Mouse (Mus musculus) myocyte (in vitro differentiated cells): ENCODE data around the gene Itgb6.

Experiments
- CEBPB ChIP-seq: IDR thresholded peaks from 2 replicates; pipeline ENCODE4 v1.6.1; 2011; ENCODE audit warnings: mild to moderate bottlenecking, moderate library complexity; ENCODE audit not compliant: poor library complexity, insufficient read depth, severe bottlenecking
- E2F4 ChIP-seq: IDR thresholded peaks from one replicate; pipeline ENCODE4 v1.6.1; 2011; ENCODE audit warnings: mild to moderate bottlenecking, control low read depth, moderate library complexity; ENCODE audit not compliant: insufficient read depth
- MAX ChIP-seq: IDR thresholded peaks from one replicate; pipeline ENCODE4 v1.6.1; 2011; ENCODE audit warnings: low read depth, mild to moderate bottlenecking, control low read depth
- MYOD1 ChIP-seq, 3 experiments: IDR thresholded peaks; one replicate each; pipeline ENCODE4 v1.6.1; 2011; ENCODE audit warnings: control low read depth in 2 of 3, low read depth in 2 of 3, mild to moderate bottlenecking in 2 of 3, moderate library complexity in 1 of 3; ENCODE audit not compliant: insufficient read length in 2 of 3, control insufficient read depth in 1 of 3
- MYOG ChIP-seq, 3 experiments: IDR thresholded peaks; one replicate each; pipeline ENCODE4 v1.6.1; 2011; ENCODE audit warnings: control low read depth in 2 of 3, low read depth in 2 of 3, mild to moderate bottlenecking in 2 of 3; ENCODE audit not compliant: insufficient read length in 2 of 3, control insufficient read depth in 1 of 3, insufficient read depth in 1 of 3
- POLR2A ChIP-seq: IDR thresholded peaks from one replicate; pipeline ENCODE4 v1.6.1; 2011; ENCODE audit warnings: low read depth, mild to moderate bottlenecking, control low read depth, moderate library complexity; ENCODE audit not compliant: insufficient read length
- POLR2AphosphoS2 ChIP-seq: IDR thresholded peaks from one replicate; pipeline ENCODE4 v1.6.1; 2011; ENCODE audit warnings: low read depth, control low read depth; ENCODE audit not compliant: insufficient read length
- REST ChIP-seq: IDR thresholded peaks from one replicate; pipeline ENCODE4 v1.6.1; 2011; ENCODE audit warnings: mild to moderate bottlenecking, control low read depth, moderate library complexity; ENCODE audit not compliant: insufficient read depth, insufficient read length
- SRF ChIP-seq: IDR thresholded peaks from one replicate; pipeline ENCODE4 v1.6.1; 2011; ENCODE audit warnings: low read depth; ENCODE audit not compliant: control insufficient read depth, insufficient read length
- TCF12 ChIP-seq: IDR thresholded peaks from one replicate; pipeline ENCODE4 v1.6.1; 2011; ENCODE audit warnings: mild to moderate bottlenecking, control low read depth; ENCODE audit not compliant: poor library complexity, insufficient read depth, severe bottlenecking
- USF1 ChIP-seq: IDR thresholded peaks from one replicate; pipeline ENCODE4 v1.6.1; 2011; ENCODE audit warnings: low read depth, mild to moderate bottlenecking, control low read depth, moderate library complexity

DNA sequence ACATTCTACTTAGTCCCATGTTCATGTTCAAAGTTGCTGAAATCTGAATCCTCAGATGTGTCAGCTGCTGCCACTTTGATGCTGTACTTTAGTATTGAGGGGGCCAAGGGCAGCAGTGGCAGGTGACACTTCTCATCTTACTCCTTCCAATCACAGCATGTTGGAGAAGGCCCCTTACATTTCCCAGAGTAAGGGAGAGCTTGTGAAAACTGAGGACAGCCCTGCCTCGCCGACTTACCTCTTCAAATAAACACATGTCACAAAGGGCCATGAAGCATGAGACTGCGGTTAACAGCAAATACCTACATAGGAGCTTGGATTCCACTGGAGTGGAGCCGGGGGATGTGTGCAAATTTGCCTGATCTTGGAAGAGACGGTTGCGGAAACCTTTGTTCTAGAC, 86.4 kb downstream of the Itgb6 start:
- TF ChIP-seq POLR2A (no peak), MAX (no peak), E2F4 (no peak), MYOG (IDR thresholded peaks at IDR 0.05; ENCODE audit: control insufficient read depth in 1 of 3, insufficient read depth in 1 of 3, insufficient read length in 2 of 3, low read depth in 2 of 3) (no peak), REST (no peak), TCF12 (no peak), USF1 (no peak), MYOD1 (IDR thresholded peaks at IDR 0.05; ENCODE audit: control insufficient read depth in 1 of 3, insufficient read length in 2 of 3, low read depth in 2 of 3) (peak in 2 of 3 experiments; percentile 28 to 74), POLR2AphosphoS2 (no peak), CEBPB (no peak), SRF (no peak)
